Mouse (Mus musculus): ENCODE data around the gene Suco. TPM values are rescaled to one million over a fixed set of nuclear protein-coding genes. Genes with fewer than 3 reads are reported as not detected.

Gene Suco
- polyA plus RNA-seq, 1 experiment from 2014 or later = 16.7 TPM

DNA sequence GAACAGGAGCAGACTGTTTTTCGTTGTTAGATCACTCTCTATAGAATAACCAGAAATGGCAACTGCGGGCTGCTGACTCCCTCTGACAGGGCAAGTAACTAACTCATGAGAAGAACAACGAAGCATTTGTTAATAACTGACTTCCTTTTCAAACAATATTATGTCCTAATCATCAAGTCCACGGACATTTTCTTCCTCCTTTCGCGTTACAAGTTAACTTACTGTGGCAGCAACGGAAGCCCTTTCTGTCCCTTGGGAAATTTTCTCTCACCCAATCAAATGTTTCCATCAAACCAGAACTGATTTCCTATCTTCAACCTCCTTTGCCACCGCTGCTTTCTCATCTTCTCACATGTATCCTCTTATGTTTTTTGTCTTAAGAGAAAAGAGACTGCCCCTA lies 20.8 kb upstream of the Suco start:
- no peaks in the 10 kb centered on the region for H3K9me3 ChIP-seq (ENCODE audit: control insufficient read depth, low read length)
- DNase-seq (ENCODE audit: low spot score) (no peak), ATAC-seq (replicated peaks; ENCODE audit: low FRiP score) (no peak)
- H3K4me1 ChIP-seq (replicated peaks; ENCODE audit: control insufficient read depth, insufficient read depth, low read length) = peaks cover 21% of the 10 kb centered on the region
- no peak overlapping the region for H3K4me3 ChIP-seq (ENCODE audit: low read depth, low read length)
- no peak overlapping the region; the same call in 1 of the 2 replicates for H3K27ac ChIP-seq (ENCODE audit: low read depth, low read length)
- no peaks in the 10 kb centered on the region for H3K36me3 ChIP-seq (ENCODE audit: control insufficient read depth, insufficient read depth, low read length)
- no peaks in the 10 kb centered on the region for H3K27me3 ChIP-seq (replicated peaks; ENCODE audit: control insufficient read depth, insufficient read depth, low read length)
- no peak overlapping the region for H3K9ac ChIP-seq (ENCODE audit: low read depth, low read length)
- 80% methylated on average over 8 of the region's 8 CpGs for WGBS
- no peak overlapping the region for H3K4me2 ChIP-seq

- no peak for DNase-seq (ENCODE audit: low spot score)
These were observed 19.6 kb upstream of the Suco start for GRCm38 (mm10) chr1:161896130-161896529.

GRCm38 (mm10) chr1:161895014-161895413 lies 18.5 kb upstream of the Suco start:
- no peak overlapping the region; the same call in 1 of the 2 replicates for H3K4me2 ChIP-seq
- DNase-seq (ENCODE audit: low spot score) = no peak
- H3K4me1 ChIP-seq (replicated peaks; ENCODE audit: control insufficient read depth, insufficient read depth, low read length) = peaks cover 21% of the 10 kb centered on the region
- 93% methylated on average over 3 of the region's 3 CpGs for whole genome bisulfite sequencing
- H3K27ac ChIP-seq (ENCODE audit: low read depth, low read length) = peak overlapping the region; percentile 97
- H3K9ac ChIP-seq (ENCODE audit: low read depth, low read length) = no peak overlapping the region
- peak; percentile 48; the same call in 1 of the 2 replicates for ATAC-seq (replicated peaks; ENCODE audit: low FRiP score)
- no peaks in the 10 kb centered on the region for H3K36me3 ChIP-seq (ENCODE audit: control insufficient read depth, insufficient read depth, low read length)
- H3K9me3 ChIP-seq (ENCODE audit: control insufficient read depth, low read length) = no peaks in the 10 kb centered on the region
- H3K27me3 ChIP-seq (replicated peaks; ENCODE audit: control insufficient read depth, insufficient read depth, low read length) = no peaks in the 10 kb centered on the region
- H3K4me3 ChIP-seq (ENCODE audit: low read depth, low read length) = no peak overlapping the region

More at GRCm38 (mm10) chr1:161896130-161896529, 19.6 kb upstream of the Suco start:
- no peak overlapping the region for H3K27ac ChIP-seq (ENCODE audit: low read depth, low read length)
- H3K36me3 ChIP-seq (ENCODE audit: control insufficient read depth, insufficient read depth, low read length) = no peaks in the 10 kb centered on the region
- H3K9me3 ChIP-seq (ENCODE audit: control insufficient read depth, low read length) = no peaks in the 10 kb centered on the region
- ATAC-seq (replicated peaks; ENCODE audit: low FRiP score) = no peak
- WGBS = 53% methylated on average over 10 of the region's 10 CpGs
- no peak overlapping the region for H3K4me3 ChIP-seq (ENCODE audit: low read depth, low read length)
- H3K27me3 ChIP-seq (replicated peaks; ENCODE audit: control insufficient read depth, insufficient read depth, low read length) = no peaks in the 10 kb centered on the region
- no peak overlapping the region for H3K4me2 ChIP-seq
- peaks cover 21% of the 10 kb centered on the region for H3K4me1 ChIP-seq (replicated peaks; ENCODE audit: control insufficient read depth, insufficient read depth, low read length)
- no peak overlapping the region for H3K9ac ChIP-seq (ENCODE audit: low read depth, low read length)

GRCm38 (mm10) chr1:161894553-161894952 lies 18.1 kb upstream of the Suco start:
- ATAC-seq (replicated peaks; ENCODE audit: low FRiP score) = peak; percentile 95
- no peak overlapping the region for H3K4me3 ChIP-seq (ENCODE audit: low read depth, low read length)
- H3K9ac ChIP-seq (ENCODE audit: low read depth, low read length) = no peak overlapping the region
- H3K4me2 ChIP-seq = peak overlapping the region; percentile 56
- no peaks in the 10 kb centered on the region for H3K9me3 ChIP-seq (ENCODE audit: control insufficient read depth, low read length)
- H3K36me3 ChIP-seq (ENCODE audit: control insufficient read depth, insufficient read depth, low read length) = no peaks in the 10 kb centered on the region
- H3K27me3 ChIP-seq (replicated peaks; ENCODE audit: control insufficient read depth, insufficient read depth, low read length) = no peaks in the 10 kb centered on the region
- DNase-seq (ENCODE audit: low spot score) = no peak
- H3K4me1 ChIP-seq (replicated peaks; ENCODE audit: control insufficient read depth, insufficient read depth, low read length) = peaks cover 21% of the 10 kb centered on the region
- H3K27ac ChIP-seq (ENCODE audit: low read depth, low read length) = peak overlapping the region; percentile 97
- WGBS = 21% methylated on average over 2 of the region's 2 CpGs

- DNase-seq (ENCODE audit: low spot score) (no peak), ATAC-seq (replicated peaks; ENCODE audit: low FRiP score) (peak; percentile 71)
- Histone ChIP-seq H3K4me1 (replicated peaks; ENCODE audit: control insufficient read depth, insufficient read depth, low read length) (peaks cover 21% of the 10 kb centered on the region), H3K27ac (ENCODE audit: low read depth, low read length) (peak overlapping the region; percentile 97), H3K4me2 (peak overlapping the region; percentile 56), H3K27me3 (replicated peaks; ENCODE audit: control insufficient read depth, insufficient read depth, low read length) (no peaks in the 10 kb centered on the region), H3K9ac (ENCODE audit: low read depth, low read length) (peak overlapping the region; percentile 45), H3K4me3 (ENCODE audit: low read depth, low read length) (no peak overlapping the region), H3K36me3 (ENCODE audit: control insufficient read depth, insufficient read depth, low read length) (no peaks in the 10 kb centered on the region), H3K9me3 (ENCODE audit: control insufficient read depth, low read length) (no peaks in the 10 kb centered on the region)
- WGBS = 42% methylated on average over 2 of the region's 2 CpGs
These were observed 17.6 kb upstream of the Suco start for GRCm38 (mm10) chr1:161894126-161894525.

- Histone ChIP-seq H3K27me3 (replicated peaks; ENCODE audit: control insufficient read depth, insufficient read depth, low read length) (no peaks in the 10 kb centered on the region), H3K9me3 (ENCODE audit: control insufficient read depth, low read length) (no peaks in the 10 kb centered on the region), H3K4me3 (ENCODE audit: low read depth, low read length) (no peak overlapping the region), H3K4me2 (no peak overlapping the region), H3K9ac (ENCODE audit: low read depth, low read length) (no peak overlapping the region), H3K36me3 (ENCODE audit: control insufficient read depth, insufficient read depth, low read length) (no peaks in the 10 kb centered on the region), H3K4me1 (replicated peaks; ENCODE audit: control insufficient read depth, insufficient read depth, low read length) (peaks cover 7% of the 10 kb centered on the region), H3K27ac (ENCODE audit: low read depth, low read length) (no peak overlapping the region)
- DNase-seq (ENCODE audit: low spot score) (no peak), ATAC-seq (replicated peaks; ENCODE audit: low FRiP score) (no peak)
- 88% methylated on average over 3 of the region's 3 CpGs for WGBS
These were observed 12.3 kb upstream of the Suco start for GRCm38 (mm10) chr1:161888823-161889222.

- no peak overlapping the region for H3K4me2 ChIP-seq
- no peak for DNase-seq (ENCODE audit: low spot score)
- H3K9me3 ChIP-seq (ENCODE audit: control insufficient read depth, low read length) = no peaks in the 10 kb centered on the region
- H3K9ac ChIP-seq (ENCODE audit: low read depth, low read length) = no peak overlapping the region
- H3K27me3 ChIP-seq (replicated peaks; ENCODE audit: control insufficient read depth, insufficient read depth, low read length) = no peaks in the 10 kb centered on the region
- no peak overlapping the region for H3K27ac ChIP-seq (ENCODE audit: low read depth, low read length)
- 76% methylated on average over 12 of the region's 12 CpGs for WGBS
- H3K4me1 ChIP-seq (replicated peaks; ENCODE audit: control insufficient read depth, insufficient read depth, low read length) = no peaks in the 10 kb centered on the region
- no peak overlapping the region for H3K4me3 ChIP-seq (ENCODE audit: low read depth, low read length)
- ATAC-seq (replicated peaks; ENCODE audit: low FRiP score) = no peak; the same call in 1 of the 2 replicates
- H3K36me3 ChIP-seq (ENCODE audit: control insufficient read depth, insufficient read depth, low read length) = no peaks in the 10 kb centered on the region
These were observed 11.3 kb upstream of the Suco start for GRCm38 (mm10) chr1:161887679-161888260.

DNA sequence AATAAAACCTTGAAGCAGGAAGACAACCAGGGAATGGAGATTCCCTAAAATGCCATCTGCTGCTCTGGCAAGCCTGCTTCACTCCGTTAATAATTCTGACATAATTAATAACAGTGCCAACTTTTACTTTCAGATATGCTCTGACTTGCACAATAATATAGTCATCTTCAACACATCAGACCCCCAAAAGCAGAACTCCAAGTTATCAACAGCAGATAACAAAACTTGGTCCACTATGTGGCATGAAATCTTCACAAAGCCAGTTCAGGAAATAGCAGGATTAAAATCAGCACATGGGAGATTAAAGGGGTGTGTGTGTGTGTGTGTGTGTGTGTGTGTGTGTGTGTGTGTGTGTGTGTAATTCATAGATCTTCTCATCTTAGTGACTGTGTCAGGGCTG lies 9.3 kb upstream of the Suco start:
- no peak for DNase-seq (ENCODE audit: low spot score)
- no peak overlapping the region for H3K9ac ChIP-seq (ENCODE audit: low read depth, low read length)
- WGBS = 75% methylated on average over 1 of the region's 1 CpGs
- H3K27me3 ChIP-seq (replicated peaks; ENCODE audit: control insufficient read depth, insufficient read depth, low read length) = no peaks in the 10 kb centered on the region
- no peaks in the 10 kb centered on the region for H3K4me1 ChIP-seq (replicated peaks; ENCODE audit: control insufficient read depth, insufficient read depth, low read length)
- H3K4me2 ChIP-seq = no peak overlapping the region
- ATAC-seq (replicated peaks; ENCODE audit: low FRiP score) = no peak
- H3K36me3 ChIP-seq (ENCODE audit: control insufficient read depth, insufficient read depth, low read length) = no peaks in the 10 kb centered on the region
- no peak overlapping the region for H3K27ac ChIP-seq (ENCODE audit: low read depth, low read length)
- no peak overlapping the region for H3K4me3 ChIP-seq (ENCODE audit: low read depth, low read length)
- H3K9me3 ChIP-seq (ENCODE audit: control insufficient read depth, low read length) = no peaks in the 10 kb centered on the region

- peak overlapping the region; percentile 70 for H3K27ac ChIP-seq (ENCODE audit: low read depth, low read length)
- no peaks in the 10 kb centered on the region for H3K36me3 ChIP-seq (ENCODE audit: control insufficient read depth, insufficient read depth, low read length)
- peak overlapping the region; percentile 70 for H3K9ac ChIP-seq (ENCODE audit: low read depth, low read length)
- ATAC-seq (replicated peaks; ENCODE audit: low FRiP score) = no peak
- H3K27me3 ChIP-seq (replicated peaks; ENCODE audit: control insufficient read depth, insufficient read depth, low read length) = no peaks in the 10 kb centered on the region
- H3K9me3 ChIP-seq (ENCODE audit: control insufficient read depth, low read length) = no peaks in the 10 kb centered on the region
- peaks cover 13% of the 10 kb centered on the region for H3K4me1 ChIP-seq (replicated peaks; ENCODE audit: control insufficient read depth, insufficient read depth, low read length)
- DNase-seq (ENCODE audit: low spot score) = no peak
- WGBS = 28% methylated on average over 5 of the region's 5 CpGs
- peak overlapping the region; percentile 83 for H3K4me2 ChIP-seq
- H3K4me3 ChIP-seq (ENCODE audit: low read depth, low read length) = peak overlapping the region; percentile 87
These were observed 1.2 kb upstream of the Suco start for GRCm38 (mm10) chr1:161877580-161878142.

All from liver, embryonic 11.5 days (tissue).